Mouse (Mus musculus): ENCODE data around the gene Ncf2.

Ncf2 gene

DNA sequence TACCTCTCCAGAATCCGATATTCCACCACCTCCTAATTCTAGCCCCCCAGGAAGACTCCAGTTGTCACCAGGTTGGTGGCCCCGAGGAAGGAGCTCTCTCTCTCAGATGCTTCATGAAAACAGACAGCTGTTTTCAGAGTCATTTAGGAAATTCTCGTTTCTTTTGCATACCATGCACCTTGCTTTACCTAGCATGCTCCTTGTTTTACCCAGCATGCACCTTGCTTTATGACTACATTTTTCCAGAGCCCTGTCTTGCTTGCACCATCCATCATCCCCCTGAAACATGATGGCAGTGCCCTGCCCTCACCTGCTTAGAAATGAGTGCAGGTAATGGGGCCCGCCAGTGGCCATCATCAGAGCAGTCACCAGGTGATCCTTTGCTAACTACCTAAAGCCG, 31.6 kb downstream of the Ncf2 start:
- no peak for DNase-seq (ENCODE audit: low spot score)

DNA sequence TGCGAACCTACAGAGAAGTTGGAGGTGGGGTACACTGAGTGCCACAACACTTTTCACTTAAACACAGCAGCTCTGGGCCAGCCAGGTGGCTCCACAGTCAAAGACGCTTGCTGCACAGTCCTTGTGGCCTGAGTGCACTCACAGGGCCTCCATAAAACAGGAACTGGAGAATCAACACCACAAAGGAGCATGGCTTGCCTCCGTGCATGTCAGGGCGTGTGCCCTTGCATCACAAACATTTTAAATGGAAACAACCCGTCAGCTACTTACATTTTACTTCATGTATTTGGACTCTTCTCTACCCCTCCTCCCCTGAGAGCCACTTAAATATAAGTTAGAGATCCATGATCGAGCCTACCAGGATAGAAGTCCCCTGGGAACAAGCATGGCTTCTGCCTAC, 32.3 kb downstream of the Ncf2 start:
- no peak for DNase-seq (ENCODE audit: low spot score)

DNA sequence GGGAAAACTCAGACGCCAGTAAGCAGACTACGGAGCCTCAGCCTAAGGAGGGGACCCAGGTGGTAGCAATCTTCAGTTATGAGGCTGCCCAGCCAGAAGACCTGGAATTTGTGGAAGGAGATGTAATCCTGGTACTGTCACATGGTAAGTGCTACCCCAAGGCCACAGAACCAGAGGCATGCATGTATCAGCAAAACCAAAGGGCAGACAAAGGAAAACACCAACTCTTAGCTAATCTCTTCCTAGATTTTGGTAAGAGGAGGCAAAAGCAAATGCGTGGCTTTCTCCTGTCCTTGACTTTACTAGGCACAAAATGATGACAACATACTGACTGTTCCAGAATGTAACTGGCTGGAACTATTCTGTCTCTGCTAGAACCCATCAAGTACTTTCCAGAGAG, 35.1 kb downstream of the Ncf2 start:
- DNase-seq (ENCODE audit: low spot score), result no peak

DNA sequence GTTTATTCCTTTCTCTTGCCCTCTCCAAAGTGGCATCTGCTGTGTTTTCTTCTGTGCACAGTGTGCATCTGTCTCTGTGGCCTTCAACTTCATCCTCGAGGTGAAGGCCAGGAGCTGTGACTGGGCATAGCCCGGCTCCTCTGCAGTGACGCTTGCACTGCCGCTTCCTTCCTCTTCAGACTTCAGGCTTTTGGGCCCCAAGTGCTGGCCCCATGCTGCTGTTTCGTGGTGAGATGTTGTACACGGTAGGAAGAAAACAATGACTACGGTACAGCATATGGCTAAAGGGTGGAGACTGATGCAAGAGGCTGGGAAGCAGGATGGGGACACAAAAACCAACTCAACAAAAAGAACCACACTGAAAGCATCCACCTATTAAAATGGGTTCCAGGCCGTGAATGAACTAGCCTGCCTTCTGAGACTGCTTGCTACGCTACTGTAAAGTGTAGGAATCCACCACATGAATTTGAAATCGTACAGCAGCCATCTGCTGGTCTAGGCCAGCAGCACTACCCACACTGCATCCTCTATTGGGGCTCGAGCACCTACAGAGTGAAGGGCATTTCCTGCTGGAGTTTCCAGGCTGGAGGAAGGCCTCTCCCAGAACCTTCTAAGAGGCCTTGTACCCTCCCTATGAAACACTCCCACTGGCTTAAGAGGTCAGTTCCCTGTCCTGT, 38.2 kb downstream of the Ncf2 start:
- DNase-seq (ENCODE audit: low spot score), result no peak

DNA sequence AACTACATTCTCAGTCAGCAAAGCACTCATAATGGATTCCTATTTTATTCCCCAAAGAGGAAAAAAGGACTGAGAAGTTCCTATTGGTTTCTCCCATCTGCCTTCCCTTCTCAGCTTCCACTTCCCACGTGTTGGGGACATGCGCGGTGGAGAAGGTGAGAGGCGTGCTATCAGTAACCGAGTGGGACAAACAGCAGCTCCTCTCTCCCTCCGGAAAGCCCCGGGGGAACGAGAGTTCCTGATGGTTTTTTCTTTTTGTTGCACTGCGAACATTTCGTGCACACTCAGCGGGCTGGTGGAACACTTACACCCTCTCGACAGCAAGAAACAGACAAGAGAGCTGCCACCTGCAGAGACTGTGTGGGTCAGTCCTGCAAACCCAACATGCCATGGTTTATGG, 38.8 kb downstream of the Ncf2 start:
- DNase-seq (ENCODE audit: low spot score), result no peak

DNA sequence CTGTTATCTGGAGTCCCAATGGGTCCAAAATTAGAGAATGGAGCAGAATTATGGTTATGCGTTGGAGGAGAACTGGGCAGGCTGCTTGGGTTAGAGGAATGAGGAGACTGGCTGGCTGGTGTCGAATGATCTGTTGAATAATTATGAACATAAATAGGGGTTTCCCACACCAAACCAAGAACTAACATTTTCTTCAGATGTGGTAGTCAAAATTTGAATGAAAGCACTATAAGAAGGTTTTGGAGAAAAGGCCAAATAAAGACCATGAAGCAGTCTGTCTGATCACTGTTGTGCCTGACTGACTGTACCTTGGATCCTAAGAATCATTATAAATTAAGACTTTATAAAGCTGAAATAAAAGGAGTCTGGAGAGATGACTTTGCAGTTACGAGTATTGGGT, 40.3 kb downstream of the Ncf2 start:
- no peak for DNase-seq (ENCODE audit: low spot score)

DNA sequence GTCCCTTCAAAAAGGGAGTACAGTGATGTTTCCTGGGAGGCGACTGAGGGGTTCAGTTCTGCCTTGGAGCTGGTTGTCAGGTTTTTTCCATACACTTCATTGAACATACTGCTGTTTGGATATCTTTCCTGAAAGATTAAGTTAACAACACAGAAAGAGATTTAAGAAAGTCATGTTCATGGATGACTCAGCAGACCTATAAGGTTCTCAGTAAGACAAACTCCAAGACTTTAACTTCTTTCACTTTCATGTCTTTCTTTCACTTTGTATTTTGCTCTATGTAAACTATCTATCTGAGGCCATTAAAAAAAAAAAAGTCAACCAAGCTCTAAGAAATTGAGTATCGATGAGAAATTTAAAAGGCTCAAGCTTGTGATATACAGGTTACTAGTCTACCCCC, 41.1 kb downstream of the Ncf2 start:
- DNase-seq (ENCODE audit: low spot score), result no peak

DNA sequence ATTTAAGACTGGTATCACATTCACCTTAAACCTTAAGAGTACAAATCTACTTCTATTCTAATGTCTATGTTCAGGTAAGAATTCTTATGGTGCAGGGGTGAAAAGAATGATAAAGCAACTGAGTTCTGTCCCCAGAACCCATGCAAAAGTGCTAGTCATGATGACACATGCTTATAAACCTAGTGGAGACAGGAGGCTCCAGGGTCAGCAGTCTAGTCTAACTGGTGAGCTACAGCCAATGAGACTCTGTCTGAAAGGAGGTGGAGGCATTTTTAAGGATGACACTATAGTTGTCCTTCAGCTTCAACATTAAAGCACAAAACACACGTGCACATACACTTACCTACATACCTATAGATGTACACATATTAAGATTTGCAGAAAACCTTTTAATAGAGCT, 44.6 kb downstream of the Ncf2 start:
- no peak for DNase-seq (ENCODE audit: low spot score)

DNA sequence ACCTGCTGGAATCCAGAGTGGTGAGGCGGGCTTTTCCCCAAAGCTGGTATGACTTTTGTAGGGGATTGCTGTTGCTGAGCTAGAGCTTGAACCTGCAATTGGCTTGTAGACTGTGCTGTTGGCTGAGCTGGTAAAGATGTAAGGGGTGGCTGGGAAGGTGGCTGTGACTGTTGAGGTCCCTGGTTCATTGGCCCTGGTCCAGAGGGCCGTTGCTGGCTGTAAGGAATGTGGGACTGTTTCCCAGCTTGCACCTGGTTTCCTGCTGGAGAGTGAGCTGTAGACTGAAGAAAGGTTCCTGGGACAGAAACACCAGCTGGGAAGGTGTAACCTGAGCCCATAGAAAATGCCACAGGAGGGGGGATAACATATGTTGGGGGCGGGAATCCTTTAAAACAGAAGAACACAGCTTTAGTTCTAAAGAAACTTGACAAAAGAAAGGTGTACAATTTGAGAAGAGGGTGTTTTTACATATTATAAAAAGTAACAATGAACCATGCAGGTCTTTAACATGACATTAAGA, 45.3 kb downstream of the Ncf2 start:
- DNase-seq (ENCODE audit: low spot score), result no peak

DNA sequence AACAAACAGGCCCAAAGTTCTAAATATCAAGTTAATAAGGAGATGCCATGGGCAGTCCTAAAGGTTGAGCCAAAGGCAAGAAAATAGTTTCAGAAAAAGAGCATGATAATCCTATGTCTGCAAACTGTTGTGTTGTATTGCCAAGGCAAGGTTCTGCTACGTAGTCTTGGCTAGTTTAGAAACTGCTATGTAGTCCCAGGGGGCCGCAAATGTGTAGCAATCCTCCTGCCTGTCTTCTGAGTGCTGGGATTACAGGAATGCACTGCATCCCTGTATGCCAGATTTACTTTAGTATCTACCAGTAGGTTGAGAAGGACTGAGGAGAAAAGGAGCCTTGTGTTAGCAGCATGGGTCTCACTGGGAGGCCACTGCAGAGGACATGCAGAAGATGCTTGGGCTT, 46.9 kb downstream of the Ncf2 start:
- no peak for DNase-seq (ENCODE audit: low spot score)

DNA sequence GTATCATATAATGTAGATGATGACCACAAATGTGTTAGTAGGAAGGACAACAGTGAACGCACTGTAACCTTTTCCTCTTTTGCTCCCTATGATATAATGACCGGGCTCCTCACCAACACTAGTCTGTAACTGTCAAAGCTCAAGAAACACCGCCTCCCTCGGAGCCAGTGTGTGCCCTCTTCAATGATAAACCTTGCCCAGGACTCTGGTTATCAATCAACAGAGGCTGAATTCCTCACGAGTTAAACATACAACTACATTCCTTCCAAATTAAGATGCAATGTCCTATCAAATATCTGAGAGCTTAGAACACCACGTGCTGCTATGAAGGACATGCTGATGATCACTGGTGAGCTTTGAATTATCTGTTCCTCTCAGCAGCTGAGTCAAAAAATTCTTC, 69.9 kb downstream of the Ncf2 start:
- DNase-seq (ENCODE audit: low spot score), result no peak

DNA sequence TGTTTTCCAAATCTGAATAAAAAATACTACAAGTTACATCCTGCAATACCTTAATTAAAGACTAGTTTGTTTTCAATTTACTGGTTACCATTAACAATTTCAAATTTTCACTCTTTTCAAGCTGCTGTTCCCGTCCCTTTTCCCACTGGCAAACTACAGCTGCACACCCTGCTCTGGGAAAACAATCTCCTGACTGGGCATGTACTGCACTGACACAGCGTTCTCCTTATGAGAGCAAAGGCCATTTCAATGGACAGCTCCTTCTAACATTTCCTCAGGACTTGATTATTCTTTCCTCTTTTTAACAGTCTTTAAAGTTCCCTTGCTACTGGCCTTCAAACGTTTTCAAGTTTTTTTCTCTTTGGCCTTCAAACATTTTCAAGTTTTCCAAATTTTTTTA, 71.0 kb downstream of the Ncf2 start:
- no peak for DNase-seq (ENCODE audit: low spot score)

All from spleen, adult 12 weeks (tissue).